Mouse (Mus musculus): ENCODE measurements around the gene Mms19. TPM values are rescaled to one million over a fixed set of nuclear protein-coding genes. Genes with fewer than 3 reads are reported as not detected.

Gene Mms19
- polyA plus RNA-seq (2012; ENCODE audit: insufficient read depth, low replicate concordance): 6.0 and 14.4 TPM in 2 replicates

- peaks cover 14% of the 10 kb centered on the region for H3K27me3 ChIP-seq (replicated peaks)
- TF ChIP-seq GATA1 (IDR thresholded peaks at IDR 0.05; ENCODE audit: borderline replicate concordance, low read length) (no peak), FLI1 (IDR thresholded peaks at IDR 0.05; ENCODE audit: low read length) (no peak)
- H3K9me3 ChIP-seq: no peaks in the 10 kb centered on the region
- H3K4me3 ChIP-seq (replicated peaks): peak within 1 kb of the TSS; percentile 92
- peaks cover 54% of the 10 kb centered on the region for H3K4me1 ChIP-seq
- H3K36me3 ChIP-seq (replicated peaks; ENCODE audit: low read length): peaks cover 30% of the 10 kb centered on the region
Measured at GRCm38 (mm10) chr19:41980819-41981594, at the start of gene Mms19. Mms19 (minus strand) TSS chr19:41981157.

- TF ChIP-seq GATA1 (IDR thresholded peaks at IDR 0.05; ENCODE audit: borderline replicate concordance, low read length) (no peak), FLI1 (IDR thresholded peaks at IDR 0.05; ENCODE audit: low read length) (no peak)
- Histone ChIP-seq H3K4me3 (replicated peaks) (peak overlapping the region; percentile 72), H3K36me3 (replicated peaks; ENCODE audit: low read length) (peaks cover 10% of the 10 kb centered on the region), H3K27me3 (replicated peaks) (peaks cover 5% of the 10 kb centered on the region), H3K4me1 (peaks cover 55% of the 10 kb centered on the region), H3K9me3 (no peaks in the 10 kb centered on the region)
Measured at GRCm38 (mm10) chr19:42026158-42026557, 45.2 kb upstream of the Mms19 start.

- Histone ChIP-seq H3K27me3 (replicated peaks) (peaks cover 3% of the 10 kb centered on the region), H3K36me3 (replicated peaks; ENCODE audit: low read length) (peaks cover 18% of the 10 kb centered on the region), H3K4me1 (peaks cover 87% of the 10 kb centered on the region), H3K4me3 (replicated peaks) (peak overlapping the region; percentile 82), H3K9me3 (no peaks in the 10 kb centered on the region)
- TF ChIP-seq FLI1 (IDR thresholded peaks at IDR 0.05; ENCODE audit: low read length) (no peak), GATA1 (IDR thresholded peaks at IDR 0.05; ENCODE audit: borderline replicate concordance, low read length) (no peak)
Measured at GRCm38 (mm10) chr19:42022542-42022848, 41.5 kb upstream of the Mms19 start.

GRCm38 (mm10) chr19:42021681-42022541 lies 41.0 kb upstream of the Mms19 start:
- H3K36me3 ChIP-seq (replicated peaks; ENCODE audit: low read length): peaks cover 18% of the 10 kb centered on the region
- H3K27me3 ChIP-seq (replicated peaks): peaks cover under 1% of the 10 kb centered on the region
- H3K4me3 ChIP-seq (replicated peaks): peak overlapping the region; percentile 82
- TF ChIP-seq FLI1 (IDR thresholded peaks at IDR 0.05; ENCODE audit: low read length) (no peak), GATA1 (IDR thresholded peaks at IDR 0.05; ENCODE audit: borderline replicate concordance, low read length) (no peak)
- H3K9me3 ChIP-seq: no peaks in the 10 kb centered on the region
- peaks cover 90% of the 10 kb centered on the region for H3K4me1 ChIP-seq

GRCm38 (mm10) chr19:42019011-42019522 lies 38.1 kb upstream of the Mms19 start:
- Histone ChIP-seq H3K4me3 (replicated peaks) (peak overlapping the region; percentile 38), H3K4me1 (peaks cover 98% of the 10 kb centered on the region), H3K27me3 (replicated peaks) (no peaks in the 10 kb centered on the region), H3K9me3 (no peaks in the 10 kb centered on the region), H3K36me3 (replicated peaks; ENCODE audit: low read length) (peaks cover 20% of the 10 kb centered on the region)
- TF ChIP-seq FLI1 (IDR thresholded peaks at IDR 0.05; ENCODE audit: low read length) (no peak), GATA1 (IDR thresholded peaks at IDR 0.05; ENCODE audit: borderline replicate concordance, low read length) (no peak)

GRCm38 (mm10) chr19:42017399-42018247 lies 36.7 kb upstream of the Mms19 start:
- Histone ChIP-seq H3K36me3 (replicated peaks; ENCODE audit: low read length) (peaks cover 22% of the 10 kb centered on the region), H3K27me3 (replicated peaks) (peaks cover 4% of the 10 kb centered on the region), H3K9me3 (no peaks in the 10 kb centered on the region), H3K4me1 (peaks cover 84% of the 10 kb centered on the region), H3K4me3 (replicated peaks) (peak overlapping the region; percentile 71)
- TF ChIP-seq FLI1 (IDR thresholded peaks at IDR 0.05; ENCODE audit: low read length) (no peak), GATA1 (IDR thresholded peaks at IDR 0.05; ENCODE audit: borderline replicate concordance, low read length) (no peak)

- Histone ChIP-seq H3K4me1 (peaks cover 76% of the 10 kb centered on the region), H3K27me3 (replicated peaks) (peaks cover 6% of the 10 kb centered on the region), H3K9me3 (no peaks in the 10 kb centered on the region), H3K36me3 (replicated peaks; ENCODE audit: low read length) (peaks cover 20% of the 10 kb centered on the region), H3K4me3 (replicated peaks) (no peak overlapping the region)
- no peak for TF ChIP-seq GATA1 (IDR thresholded peaks at IDR 0.05; ENCODE audit: borderline replicate concordance, low read length)
- no peak for TF ChIP-seq FLI1 (IDR thresholded peaks at IDR 0.05; ENCODE audit: low read length)
Measured at GRCm38 (mm10) chr19:42016840-42017239, 35.9 kb upstream of the Mms19 start.

GRCm38 (mm10) chr19:42016251-42016650 lies 35.3 kb upstream of the Mms19 start:
- H3K4me3 ChIP-seq (replicated peaks): no peak overlapping the region
- no peak for TF ChIP-seq FLI1 (IDR thresholded peaks at IDR 0.05; ENCODE audit: low read length)
- TF ChIP-seq GATA1 (IDR thresholded peaks at IDR 0.05; ENCODE audit: borderline replicate concordance, low read length): no peak
- no peaks in the 10 kb centered on the region for H3K9me3 ChIP-seq
- H3K27me3 ChIP-seq (replicated peaks): peaks cover 9% of the 10 kb centered on the region
- peaks cover 71% of the 10 kb centered on the region for H3K4me1 ChIP-seq
- peaks cover 22% of the 10 kb centered on the region for H3K36me3 ChIP-seq (replicated peaks; ENCODE audit: low read length)

- H3K4me3 ChIP-seq (replicated peaks): no peak overlapping the region
- H3K27me3 ChIP-seq (replicated peaks): peaks cover 21% of the 10 kb centered on the region
- TF ChIP-seq FLI1 (IDR thresholded peaks at IDR 0.05; ENCODE audit: low read length): no peak
- no peak for TF ChIP-seq GATA1 (IDR thresholded peaks at IDR 0.05; ENCODE audit: borderline replicate concordance, low read length)
- peaks cover 15% of the 10 kb centered on the region for H3K36me3 ChIP-seq (replicated peaks; ENCODE audit: low read length)
- H3K4me1 ChIP-seq: peaks cover 69% of the 10 kb centered on the region
- H3K9me3 ChIP-seq: no peaks in the 10 kb centered on the region
Measured at GRCm38 (mm10) chr19:42015001-42015400, 34.0 kb upstream of the Mms19 start.
